Mouse (Mus musculus) right cerebral cortex, adult 2 months (tissue): ENCODE results near the gene Ran.

ENCODE experiments used
- DNase-seq, 2 experiments: peaks; one replicate each; pipeline ENCODE4 v3.0.0; 2021 to 2022; ENCODE audit warnings: low spot score in 2 of 2

Gene Ran

GRCm38 (mm10) chr5:129064186-129064585, 44.3 kb downstream of the Ran start:
- no peak for DNase-seq

GRCm38 (mm10) chr5:129065301-129065700, 45.4 kb downstream of the Ran start:
- DNase-seq: no peak

- DNase-seq: no peak
Observed at GRCm38 (mm10) chr5:129065946-129066345, 46.1 kb downstream of the Ran start.

GRCm38 (mm10) chr5:129066541-129067230, 46.8 kb downstream of the Ran start:
- DNase-seq: no peak

- DNase-seq: no peak
Observed at GRCm38 (mm10) chr5:129067231-129067834, 47.5 kb downstream of the Ran start.

GRCm38 (mm10) chr5:129071761-129072280, 52.0 kb downstream of the Ran start:
- no peak for DNase-seq

DNA sequence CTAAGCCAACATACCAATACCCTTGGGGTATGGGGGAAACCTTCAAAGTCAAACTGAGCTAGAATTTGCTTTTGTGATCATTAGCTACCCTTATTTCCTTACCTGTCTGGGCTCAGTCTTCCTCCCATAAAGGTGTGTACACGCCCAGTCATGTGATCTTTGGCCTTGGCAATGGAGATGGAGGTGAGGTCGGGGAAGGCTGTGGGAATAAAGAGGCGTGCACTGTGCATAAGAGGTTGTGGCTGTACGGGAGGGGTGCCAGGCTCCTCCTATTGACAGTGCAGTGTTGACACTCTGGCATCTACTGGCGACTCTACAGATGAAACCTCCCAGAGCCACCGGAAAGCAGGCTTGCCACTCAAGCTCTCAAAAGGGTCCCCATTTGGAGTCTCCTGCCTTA, 53.5 kb downstream of the Ran start:
- DNase-seq: no peak
